Mouse (Mus musculus): ENCODE measurements around the gene Zfp639.

GRCm38 (mm10) chr3:32467321-32467720, 42.7 kb upstream of the Zfp639 start:
- TF ChIP-seq TCF12 (IDR thresholded peaks at IDR 0.05; ENCODE audit: insufficient read depth, poor library complexity, severe bottlenecking), result no peak
- no peak for TF ChIP-seq TCF3 (IDR thresholded peaks at IDR 0.05; ENCODE audit: insufficient read length, low read depth)
- no peak for TF ChIP-seq POLR2A (IDR thresholded peaks at IDR 0.05; ENCODE audit: insufficient read length, low read depth)
- TF ChIP-seq MYOG (IDR thresholded peaks at IDR 0.05; ENCODE audit: control insufficient read depth in 1 of 3, insufficient read depth in 1 of 3, insufficient read length in 2 of 3, low read depth in 2 of 3), result no peak
